Mouse (Mus musculus): ENCODE measurements around the gene Wdr86.

Wdr86 gene

GRCm38 (mm10) chr5:24684578-24685365, 45.8 kb downstream of the Wdr86 start:
- peak; percentile 74 for DNase-seq (ENCODE audit: low read depth, low spot score)

GRCm38 (mm10) chr5:24681436-24681835, 49.1 kb downstream of the Wdr86 start:
- DNase-seq (ENCODE audit: low read depth, low spot score), result peak; percentile 33

GRCm38 (mm10) chr5:24674238-24674637, 56.3 kb downstream of the Wdr86 start:
- DNase-seq (ENCODE audit: low read depth, low spot score), result peak; percentile 71

Data from A20 (cell line).